Mouse (Mus musculus) neural tube, embryonic 14.5 days (tissue): ENCODE data around the gene Mmel1. TPM values are rescaled to one million over a fixed set of nuclear protein-coding genes. Genes with fewer than 3 reads are reported as not detected.

Experiments used
- ATAC-seq: fragments of 200-750 bp; cut with Nextera tagmentation; 2 replicates; pipeline ENCODE4 v1.8.0; 2017; ENCODE audit warnings: low read depth, mild to moderate bottlenecking, moderate TSS enrichment, moderate library complexity
- H3K27ac ChIP-seq: fragments of 300-500 bp; sonication (generic); 2 replicates; pipeline ENCODE4 v1.5.1; 2014; ENCODE audit warnings: low read depth, mild to moderate bottlenecking, control low read depth, low read length, moderate library complexity, mixed read lengths
- H3K27me3 ChIP-seq: fragments of 300-500 bp; sonication (generic); 2 replicates; pipeline ENCODE4 v1.6.1; 2014; ENCODE audit warnings: low read length; ENCODE audit not compliant: control insufficient read depth, insufficient read depth
- H3K36me3 ChIP-seq: fragments of 300-500 bp; sonication (generic); 2 replicates; pipeline ENCODE4 v1.6.1; 2014; ENCODE audit warnings: low read length, mixed read lengths; ENCODE audit not compliant: control insufficient read depth, insufficient read depth
- H3K4me1 ChIP-seq: fragments of 300-500 bp; sonication (generic); 2 replicates; pipeline ENCODE4 v1.6.1; 2014; ENCODE audit warnings: low read length; ENCODE audit not compliant: control insufficient read depth, insufficient read depth
- H3K4me2 ChIP-seq: fragments of 300-500 bp; sonication (generic); 2 replicates; pipeline ENCODE4 v1.6.1; 2014; ENCODE audit warnings: mild to moderate bottlenecking, low read depth, low read length, control low read depth
- H3K4me3 ChIP-seq: fragments of 300-500 bp; sonication (generic); 2 replicates; pipeline ENCODE4 v1.5.1; 2014; ENCODE audit warnings: low read depth, low read length, control low read depth, mixed read lengths
- H3K9ac ChIP-seq: fragments of 300-500 bp; sonication (generic); replicated peaks from 2 replicates; pipeline ENCODE4 v1.6.1; 2014; ENCODE audit warnings: low read depth, mild to moderate bottlenecking, control low read depth, low read length, mixed read lengths
- H3K9me3 ChIP-seq: fragments of 300-500 bp; sonication (generic); 2 replicates; pipeline ENCODE4 v1.6.1; 2016; ENCODE audit warnings: low read length; ENCODE audit not compliant: control insufficient read depth
- WGBS: fragments of 180-500 bp; shearing (Covaris S2); extraction: QIAGEN DNeasy Blood & Tissue Kit; methylation state at CpG from one replicate; pipeline ENCODE4 v1.1.7; 2014; 5-methylcytosine and 5-hydroxymethylcytosine counted together
- polyA plus RNA-seq: library from polyadenylated mRNA; unstranded; fragments of >200 nt; fragmentation: Nextera tagmentation; extraction: Ambion mirVana; gene quantifications from 2 replicates; pipeline ENCODE4 v1.2.1, GENCODE M21; 2014

Mmel1 gene
- polyA plus RNA-seq, 1 experiment from 2014 or later: 0.50 TPM

- Histone ChIP-seq H3K27ac (no peak overlapping the region), H3K27me3 (no peaks in the 10 kb centered on the region), H3K9me3 (no peaks in the 10 kb centered on the region), H3K4me1 (no peaks in the 10 kb centered on the region), H3K4me3 (no peak overlapping the region), H3K9ac (no peak overlapping the region), H3K4me2 (no peak overlapping the region), H3K36me3 (no peaks in the 10 kb centered on the region)
- 84% methylated on average over 5 of the region's 5 CpGs for WGBS
- no peak for ATAC-seq
These were observed 53.5 kb downstream of the Mmel1 start for GRCm38 (mm10) chr4:154922931-154923330.

GRCm38 (mm10) chr4:154925413-154925812, 56.0 kb downstream of the Mmel1 start:
- Histone ChIP-seq H3K4me1 (no peaks in the 10 kb centered on the region), H3K27ac (no peak overlapping the region), H3K9ac (no peak overlapping the region), H3K9me3 (no peaks in the 10 kb centered on the region), H3K4me3 (no peak overlapping the region), H3K36me3 (no peaks in the 10 kb centered on the region), H3K27me3 (no peaks in the 10 kb centered on the region), H3K4me2 (no peak overlapping the region)
- no peak for ATAC-seq
- 64% methylated on average over 4 of the region's 4 CpGs for WGBS

GRCm38 (mm10) chr4:154926969-154927898, 57.8 kb downstream of the Mmel1 start:
- Histone ChIP-seq H3K27ac (no peak overlapping the region), H3K4me2 (no peak overlapping the region), H3K36me3 (no peaks in the 10 kb centered on the region), H3K4me3 (no peak overlapping the region), H3K9me3 (no peaks in the 10 kb centered on the region), H3K27me3 (no peaks in the 10 kb centered on the region), H3K9ac (no peak overlapping the region), H3K4me1 (no peaks in the 10 kb centered on the region)
- no peak for ATAC-seq
- WGBS: 68% methylated on average over 9 of the region's 9 CpGs

- H3K4me1 ChIP-seq: no peaks in the 10 kb centered on the region
- H3K9me3 ChIP-seq: no peaks in the 10 kb centered on the region
- H3K4me2 ChIP-seq: no peak overlapping the region
- 64% methylated on average over 5 of the region's 5 CpGs for WGBS
- H3K4me3 ChIP-seq: no peak overlapping the region
- H3K27ac ChIP-seq: no peak overlapping the region
- H3K36me3 ChIP-seq: no peaks in the 10 kb centered on the region
- ATAC-seq: no peak
- H3K9ac ChIP-seq: no peak overlapping the region
- no peaks in the 10 kb centered on the region for H3K27me3 ChIP-seq
These were observed 58.5 kb downstream of the Mmel1 start for GRCm38 (mm10) chr4:154927899-154928337.

- WGBS: 52% methylated on average over 12 of the region's 12 CpGs
- H3K4me2 ChIP-seq: no peak within 1 kb of the TSS
- no peaks in the 10 kb centered on the region for H3K27me3 ChIP-seq
- no peak for ATAC-seq
- no peaks in the 10 kb centered on the region for H3K4me1 ChIP-seq
- H3K9me3 ChIP-seq: no peaks in the 10 kb centered on the region
- H3K36me3 ChIP-seq: no peaks in the 10 kb centered on the region
- H3K27ac ChIP-seq: no peak within 1 kb of the TSS
- no peak within 1 kb of the TSS for H3K9ac ChIP-seq
- H3K4me3 ChIP-seq: no peak within 1 kb of the TSS
These were observed 59.2 kb downstream of the Mmel1 start, which contains the start of gene Tnfrsf14 for GRCm38 (mm10) chr4:154928395-154929087. Gene Tnfrsf14, minus strand, starts transcription at chr4:154928563.

- Histone ChIP-seq H3K4me3 (no peak overlapping the region), H3K4me1 (no peaks in the 10 kb centered on the region), H3K27ac (no peak overlapping the region), H3K9me3 (no peaks in the 10 kb centered on the region), H3K36me3 (no peaks in the 10 kb centered on the region), H3K27me3 (no peaks in the 10 kb centered on the region), H3K9ac (no peak overlapping the region), H3K4me2 (no peak overlapping the region)
- WGBS: 78% methylated on average over 12 of the region's 12 CpGs
- no peak for ATAC-seq
These were observed 59.8 kb downstream of the Mmel1 start for GRCm38 (mm10) chr4:154929088-154929660.

GRCm38 (mm10) chr4:154933306-154933907, 64.0 kb downstream of the Mmel1 start:
- 57% methylated on average over 13 of the region's 13 CpGs for WGBS

GRCm38 (mm10) chr4:154934800-154935199, 65.4 kb downstream of the Mmel1 start:
- WGBS: 84% methylated on average over 2 of the region's 2 CpGs
- Histone ChIP-seq H3K27ac (no peak overlapping the region), H3K27me3 (no peaks in the 10 kb centered on the region), H3K36me3 (no peaks in the 10 kb centered on the region), H3K4me2 (no peak overlapping the region), H3K4me1 (no peaks in the 10 kb centered on the region), H3K4me3 (no peak overlapping the region), H3K9ac (no peak overlapping the region), H3K9me3 (no peaks in the 10 kb centered on the region)
- ATAC-seq: no peak

More at GRCm38 (mm10) chr4:154933306-154933907, 64.0 kb downstream of the Mmel1 start:
- Histone ChIP-seq H3K27ac (no peak overlapping the region), H3K9ac (no peak overlapping the region), H3K4me2 (no peak overlapping the region), H3K36me3 (no peaks in the 10 kb centered on the region), H3K27me3 (no peaks in the 10 kb centered on the region), H3K4me3 (no peak overlapping the region), H3K9me3 (no peaks in the 10 kb centered on the region), H3K4me1 (no peaks in the 10 kb centered on the region)
- no peak for ATAC-seq
